Mouse (Mus musculus) natural killer cell, adult 2 months (primary cell): Measurements from ENCODE around the gene Lmbr1.
"Not testable (repeated sequence)": the region's sequence is repeated elsewhere in the genome, so short reads cannot be mapped to it uniquely, and the experiment has no call there.

ENCODE experiments used
- DNase-seq, 2 experiments: peaks; one replicate each; pipeline ENCODE4 v3.0.0; 2022; ENCODE audit warnings: low spot score in 2 of 2

The Lmbr1 gene

DNA sequence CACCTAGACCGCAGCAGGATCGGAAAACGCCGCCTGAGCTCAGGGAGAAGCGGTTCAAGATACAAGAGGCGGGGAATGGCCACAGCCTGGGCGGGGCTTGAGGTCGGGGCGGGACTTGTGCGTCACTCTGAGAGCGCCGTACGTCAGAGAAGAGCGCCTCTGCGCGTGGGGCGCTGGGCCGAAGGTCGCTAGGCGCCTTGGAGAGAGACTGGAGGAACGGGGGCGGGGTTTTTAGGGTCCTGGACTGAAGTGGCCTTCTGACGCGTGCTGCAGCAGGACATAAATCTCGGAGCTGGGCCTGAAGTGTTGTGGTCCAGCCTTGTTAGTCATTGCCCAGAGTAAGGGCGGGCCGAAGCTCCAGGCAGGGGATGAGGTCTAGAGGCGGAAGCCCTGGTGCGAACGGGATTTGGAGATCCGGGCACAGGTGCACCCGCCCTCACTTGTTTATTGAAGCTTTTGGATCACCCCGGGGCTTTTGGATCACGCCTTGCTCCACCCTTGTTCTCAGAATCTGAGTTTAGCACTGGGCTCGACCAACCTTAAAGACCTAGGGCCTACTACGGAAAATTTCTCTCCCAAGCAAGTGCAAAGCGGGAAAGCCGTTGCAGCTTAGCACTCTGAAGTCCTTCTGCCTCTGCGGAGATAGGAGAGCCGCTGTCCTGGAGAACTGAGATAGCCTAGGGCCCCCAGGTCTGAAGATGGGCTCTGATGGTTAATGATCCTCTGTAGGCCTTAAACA lies at the start of gene Lmbr1:
Gene Lmbr1, minus strand, starts transcription at position 93 of the 739 bp plus-strand sequence.
- DNase-seq: peak; percentile 83 to 87

DNA sequence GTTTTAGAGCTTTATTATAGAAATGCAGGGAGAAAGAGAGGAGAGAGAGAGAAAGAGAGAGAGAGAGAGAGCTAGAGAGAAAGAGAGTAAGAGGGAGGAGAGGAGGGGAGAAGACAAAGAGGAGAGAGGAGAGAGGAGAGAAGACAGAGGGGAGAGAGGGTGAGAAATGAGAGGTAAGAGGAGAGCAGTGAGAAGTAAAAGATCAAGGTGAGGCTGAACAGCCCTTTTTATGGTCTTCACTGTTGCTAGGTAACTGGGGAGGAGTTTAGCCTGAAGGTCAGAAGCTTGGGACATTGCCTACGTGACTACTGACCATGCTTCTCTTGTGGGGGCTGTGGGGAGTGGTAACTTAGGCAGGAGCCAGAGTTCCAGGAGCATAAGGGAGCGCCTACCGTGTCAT lies 45.1 kb upstream of the Lmbr1 start:
- DNase-seq: not testable (repeated sequence)

DNA sequence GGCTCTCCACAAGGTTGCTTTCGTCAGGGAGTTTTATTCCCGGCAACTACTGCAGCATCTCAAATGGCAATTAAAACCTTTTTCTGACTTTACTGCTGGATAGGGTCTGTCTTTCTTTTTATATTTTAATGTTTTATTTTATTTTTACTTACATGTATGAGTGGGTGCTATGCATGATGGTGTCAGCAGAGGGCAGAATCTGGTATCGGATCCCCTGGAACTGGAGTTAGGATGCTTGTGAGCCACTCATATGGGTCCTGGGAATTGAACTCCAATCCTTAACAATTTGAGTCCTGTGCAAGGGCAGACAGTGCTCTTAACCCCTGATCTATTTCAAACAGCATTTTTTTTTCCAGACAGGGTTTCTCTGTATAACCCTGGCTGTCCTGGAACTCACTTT lies 34.9 kb upstream of the Lmbr1 start:
- no peak for DNase-seq

DNA sequence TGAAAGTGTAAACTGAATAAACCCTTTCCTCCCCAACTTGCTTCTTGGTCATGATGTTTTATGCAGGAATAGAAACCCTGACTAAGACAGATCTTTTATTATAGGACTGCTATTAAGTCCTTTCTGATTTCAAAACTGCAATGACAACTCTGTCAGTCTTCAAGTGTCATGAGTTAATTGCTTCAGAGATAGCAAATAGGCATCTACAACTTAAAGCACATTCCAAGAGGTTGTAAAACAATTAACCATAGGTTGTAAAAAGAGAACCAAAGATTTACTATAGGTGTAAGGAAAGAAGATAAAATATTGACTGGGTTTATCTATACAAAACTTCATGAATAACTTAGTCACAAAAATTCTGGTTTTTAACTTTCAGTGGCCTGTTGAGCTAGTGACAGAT lies 32.7 kb upstream of the Lmbr1 start:
- no peak for DNase-seq

DNA sequence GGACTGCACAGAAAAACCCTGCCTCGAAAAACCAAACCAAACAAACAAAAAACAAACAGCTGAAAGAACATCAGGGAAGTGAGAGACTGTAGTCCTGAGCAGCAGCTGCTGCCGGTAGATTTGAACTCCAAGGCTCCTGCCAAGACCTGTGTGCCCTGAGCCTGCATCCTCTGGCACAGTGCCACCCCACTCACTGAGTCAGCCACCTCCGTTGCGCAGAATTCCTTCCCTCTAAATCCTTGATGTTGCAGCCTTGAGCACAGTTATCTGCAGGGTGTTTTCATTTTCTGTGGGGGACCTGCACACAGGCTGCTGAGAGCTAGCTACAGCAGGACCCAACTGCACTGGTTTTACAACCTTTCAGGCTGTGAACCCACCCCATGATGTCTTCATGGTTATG lies 20.2 kb upstream of the Lmbr1 start:
- DNase-seq: no peak

DNA sequence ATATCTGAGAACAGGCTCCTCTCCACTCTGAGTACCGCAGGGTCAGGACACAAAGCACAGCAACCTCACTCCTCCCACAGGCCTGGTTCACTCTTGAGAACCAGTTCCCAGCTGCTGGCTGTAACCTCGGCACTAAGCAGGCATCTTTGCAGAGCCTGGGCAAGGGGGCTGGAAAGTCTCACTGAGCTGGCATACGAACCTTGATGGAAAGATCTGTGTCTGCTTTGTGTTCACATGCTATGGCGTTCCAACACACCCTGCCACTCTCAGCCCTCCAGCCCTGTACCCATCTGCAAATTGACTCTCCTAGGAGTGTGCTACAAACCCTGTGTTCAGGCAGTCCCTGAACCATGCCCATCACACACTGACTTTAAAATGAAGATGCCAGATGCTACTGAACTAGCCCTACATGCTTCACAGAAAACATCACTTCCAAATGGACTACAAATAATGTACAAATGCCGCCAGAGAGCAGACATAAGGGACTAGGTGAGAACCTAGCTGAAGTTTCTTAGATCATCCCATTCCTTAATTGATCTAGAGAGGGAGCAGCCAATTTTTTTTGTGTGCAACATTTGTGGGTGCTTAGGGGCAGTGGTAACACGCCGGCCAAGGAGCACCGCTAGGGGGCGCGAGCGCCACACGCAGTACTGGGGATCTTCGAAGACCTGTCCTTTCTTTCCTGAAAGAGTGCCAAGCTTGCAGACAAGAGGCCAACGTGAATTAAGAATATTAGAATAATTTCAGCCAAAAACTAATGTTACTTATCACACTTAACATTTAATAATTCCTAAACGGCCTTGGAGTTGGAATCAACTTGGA lies 11.0 kb upstream of the Lmbr1 start:
- DNase-seq: peak; percentile 19 to 50

DNA sequence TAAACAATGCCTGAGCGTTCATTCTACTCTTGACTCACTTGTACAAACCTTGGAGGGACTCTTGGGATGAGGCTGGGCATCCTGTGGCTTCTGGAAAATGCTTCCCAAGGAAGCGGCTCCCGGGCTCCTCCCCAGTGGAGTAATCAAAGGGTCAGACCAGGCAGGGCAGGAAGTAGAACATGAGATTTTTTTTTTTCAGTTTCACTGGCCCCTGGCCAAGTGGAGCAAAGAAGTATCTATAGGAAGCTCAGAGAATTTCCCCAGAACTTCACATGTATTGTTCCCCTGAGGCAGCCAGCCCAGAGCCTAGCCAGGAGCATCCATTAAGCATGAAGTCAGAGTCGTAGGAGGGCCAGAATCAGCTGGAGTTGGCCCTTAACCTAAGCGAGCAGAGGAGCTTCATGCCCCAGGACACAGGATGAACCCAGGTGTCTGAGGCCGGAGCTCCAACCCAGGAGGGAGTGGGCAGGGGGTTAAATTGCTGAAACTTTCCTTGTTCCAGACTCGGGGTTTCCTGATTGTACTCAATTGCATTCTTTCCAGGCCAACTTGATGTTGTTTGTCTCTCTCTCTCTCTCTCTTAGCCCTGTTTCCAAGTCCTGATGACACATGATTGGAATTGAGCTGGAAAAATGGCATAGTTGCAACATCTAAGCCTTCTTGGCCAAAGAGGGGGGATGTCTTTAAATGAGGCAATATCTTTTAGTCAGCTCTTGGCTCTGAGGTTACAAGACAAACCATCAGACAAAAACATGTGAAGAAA lies 10.2 kb upstream of the Lmbr1 start:
- no peak for DNase-seq

DNA sequence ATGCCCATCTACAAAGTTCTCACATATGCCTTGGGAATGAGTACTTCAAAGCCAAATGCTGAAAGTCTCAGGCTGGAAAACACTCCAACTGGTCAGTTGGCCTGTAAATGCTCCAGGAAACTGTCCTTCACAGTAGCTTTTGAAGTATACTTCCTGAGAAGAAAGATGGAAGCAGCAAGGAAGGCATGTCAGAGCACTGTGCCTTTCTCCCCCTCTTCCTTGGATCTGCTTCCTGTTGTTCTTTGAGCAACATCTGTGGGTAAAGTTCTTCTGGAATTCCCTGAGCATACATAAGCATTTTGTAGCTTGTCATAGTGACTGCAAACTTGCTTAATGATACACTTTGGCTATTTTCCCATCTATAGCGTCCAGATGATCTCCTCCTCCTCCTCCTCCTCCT lies 9.4 kb upstream of the Lmbr1 start:
- DNase-seq: no peak

DNA sequence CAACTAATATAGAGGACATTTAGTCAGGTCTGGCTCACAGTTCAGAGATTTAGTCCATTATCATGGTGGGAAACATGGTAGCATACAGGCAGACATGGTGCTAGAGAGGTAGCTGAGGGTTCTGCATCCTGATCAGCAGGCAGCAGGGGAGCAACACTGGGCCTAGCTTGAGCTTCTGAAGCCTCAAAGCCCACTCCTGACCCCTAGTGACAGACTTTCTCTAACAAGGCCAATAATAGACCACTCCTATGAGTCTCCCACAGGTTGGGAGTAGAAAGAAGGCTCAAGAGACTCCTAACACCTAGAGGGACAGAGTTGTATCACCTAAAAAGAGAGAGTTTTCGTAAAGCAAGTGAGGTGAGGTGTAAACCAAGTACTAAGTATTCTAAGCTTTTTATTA lies 4.6 kb upstream of the Lmbr1 start:
- DNase-seq: no peak

DNA sequence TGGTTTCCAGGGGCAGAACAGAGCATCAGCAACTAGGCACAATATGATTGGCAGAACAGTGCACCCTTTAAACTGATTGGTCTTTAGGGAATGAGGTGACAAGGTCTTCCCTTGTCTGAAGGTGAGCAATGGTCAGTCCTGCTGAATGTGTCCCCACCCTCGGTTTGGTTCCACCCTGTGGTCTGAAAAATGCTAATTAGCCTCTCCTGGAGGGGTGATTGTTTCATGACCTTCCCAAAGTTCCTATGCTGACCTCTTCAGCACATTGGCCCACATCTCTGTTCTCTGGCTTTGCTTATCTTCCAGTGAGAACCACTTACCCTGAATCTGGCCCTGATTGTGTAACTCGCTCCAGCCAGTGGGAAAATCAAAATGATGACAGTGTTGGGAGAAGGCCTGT lies 1.9 kb upstream of the Lmbr1 start:
- no peak for DNase-seq

DNA sequence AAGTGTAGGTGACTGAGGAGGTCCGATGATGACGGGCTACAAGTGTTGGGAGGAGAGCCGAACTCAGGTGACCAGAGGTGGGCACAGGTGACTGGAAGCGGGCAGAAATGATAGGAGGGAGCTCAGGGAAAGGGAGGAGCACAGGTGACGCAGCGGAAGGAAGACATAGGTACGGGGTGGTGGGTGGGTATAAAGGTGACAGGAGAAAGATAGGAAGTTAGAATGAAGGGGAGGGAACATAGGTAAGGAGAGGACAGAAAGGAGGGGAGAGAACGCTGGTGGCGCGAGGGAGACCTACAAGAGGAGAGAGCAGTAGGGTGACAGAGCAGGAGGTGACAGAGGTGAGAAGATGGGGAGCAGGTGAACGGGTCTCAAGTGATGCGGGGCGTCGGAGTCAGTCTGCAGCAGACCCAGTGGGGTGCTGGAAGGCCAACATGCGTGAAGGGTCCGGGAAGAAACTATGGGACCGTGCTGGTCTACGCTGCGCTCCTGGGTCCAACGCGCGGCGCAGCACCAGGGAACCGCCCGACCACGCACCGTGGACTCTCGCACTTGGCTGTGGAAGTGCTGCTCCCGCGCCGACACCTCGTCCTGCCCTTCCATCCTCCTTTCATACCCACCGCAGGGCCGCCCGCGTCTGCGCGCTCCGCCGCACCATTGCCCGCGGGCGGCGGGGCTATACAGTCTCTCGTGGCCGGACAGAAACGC lies 446 bp downstream of the Lmbr1 start:
- DNase-seq: no peak

DNA sequence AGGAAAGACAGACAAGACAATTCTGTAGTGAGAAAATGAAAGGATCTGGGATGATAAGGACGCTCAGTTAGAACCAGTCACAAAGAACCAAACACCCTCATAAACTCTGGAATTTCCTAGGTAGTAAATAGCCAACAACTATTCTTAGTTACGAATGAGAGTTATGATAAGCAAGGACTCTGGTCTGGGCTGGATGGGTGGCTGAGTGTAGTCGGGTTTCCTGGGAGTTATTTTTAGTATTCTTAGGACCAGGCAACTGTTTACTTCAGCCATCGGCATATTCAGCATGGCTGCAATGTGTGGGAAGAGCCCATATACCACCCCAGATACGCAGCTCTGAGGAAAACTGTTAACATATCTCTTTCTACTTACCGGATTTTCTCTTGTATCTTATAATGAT lies 14.7 kb downstream of the Lmbr1 start:
- DNase-seq: no peak

DNA sequence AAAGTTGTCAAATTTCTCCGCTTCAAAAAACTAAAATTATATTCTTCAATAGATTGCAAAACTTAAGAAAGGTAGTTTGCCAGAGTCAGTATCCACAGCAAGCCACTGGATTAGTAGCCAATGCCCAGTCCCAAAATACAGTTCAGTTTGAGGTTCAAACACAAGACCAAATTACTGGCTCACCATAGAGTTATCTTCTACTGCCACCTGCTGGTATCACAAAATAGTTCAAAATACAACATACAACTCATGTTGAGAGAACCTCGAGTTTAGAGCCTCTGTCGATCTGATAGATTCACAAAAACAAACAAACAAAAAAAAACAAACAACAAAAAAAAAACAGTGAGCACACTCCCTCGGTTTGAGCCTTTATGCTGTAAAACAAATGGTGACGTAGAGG lies 42.4 kb downstream of the Lmbr1 start:
- DNase-seq: no peak

DNA sequence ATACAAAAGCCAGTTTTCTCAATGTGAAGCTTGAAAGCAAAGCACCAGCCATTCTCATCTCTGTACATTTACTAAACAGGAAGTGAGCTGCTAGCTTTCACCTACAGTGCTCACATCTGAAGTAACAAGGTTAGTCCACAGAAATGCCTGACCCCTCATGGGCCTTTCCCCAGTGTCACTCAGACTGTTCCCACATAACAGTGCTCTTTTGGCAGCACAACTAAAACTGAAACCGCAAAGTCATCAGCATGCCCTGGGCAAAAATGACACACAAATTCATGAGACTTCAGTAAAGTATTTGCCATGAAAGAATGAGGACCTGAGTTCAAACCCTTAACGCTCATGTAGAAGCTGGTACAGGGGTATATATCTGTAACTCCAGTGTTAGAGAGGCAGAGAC lies 55.7 kb downstream of the Lmbr1 start:
- no peak for DNase-seq

DNA sequence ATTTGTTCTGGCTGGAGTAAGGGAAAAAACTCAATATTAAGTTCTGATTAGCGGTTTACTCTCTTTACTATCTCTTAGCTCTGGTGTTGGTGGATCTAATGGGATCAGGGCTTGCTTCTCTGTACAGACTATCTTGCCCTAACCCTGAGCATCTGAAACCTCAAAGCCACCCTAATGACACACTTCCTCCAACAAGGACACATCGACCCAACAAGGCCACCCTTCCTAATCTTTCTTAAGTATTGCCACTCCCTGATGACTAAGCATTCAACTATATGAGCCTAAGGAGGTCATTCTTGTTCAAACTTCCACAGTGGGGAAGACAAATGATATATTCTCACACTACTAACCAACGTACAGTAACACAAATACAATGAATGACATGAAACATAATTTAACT lies 69.0 kb downstream of the Lmbr1 start:
- no peak for DNase-seq

DNA sequence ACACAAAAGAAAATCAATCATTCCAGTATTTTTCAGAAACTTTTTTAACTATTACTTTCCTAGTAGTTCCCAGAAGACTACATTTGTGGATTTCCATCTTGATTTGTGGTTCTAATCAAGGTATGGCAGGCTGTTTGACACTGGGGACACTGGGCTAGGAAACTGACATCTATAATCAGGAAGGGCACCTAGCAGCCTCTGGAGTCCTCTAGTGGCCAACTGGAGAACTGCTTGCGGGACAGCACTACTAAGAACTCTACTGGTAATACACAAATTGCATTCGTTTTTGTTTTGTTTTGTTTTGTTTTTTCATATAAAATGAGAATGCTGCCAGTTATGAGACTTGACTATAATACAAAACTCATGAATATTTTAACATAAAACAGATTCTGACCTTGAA lies 85.0 kb downstream of the Lmbr1 start:
- DNase-seq: peak in 1 of 2 experiments; percentile 23

DNA sequence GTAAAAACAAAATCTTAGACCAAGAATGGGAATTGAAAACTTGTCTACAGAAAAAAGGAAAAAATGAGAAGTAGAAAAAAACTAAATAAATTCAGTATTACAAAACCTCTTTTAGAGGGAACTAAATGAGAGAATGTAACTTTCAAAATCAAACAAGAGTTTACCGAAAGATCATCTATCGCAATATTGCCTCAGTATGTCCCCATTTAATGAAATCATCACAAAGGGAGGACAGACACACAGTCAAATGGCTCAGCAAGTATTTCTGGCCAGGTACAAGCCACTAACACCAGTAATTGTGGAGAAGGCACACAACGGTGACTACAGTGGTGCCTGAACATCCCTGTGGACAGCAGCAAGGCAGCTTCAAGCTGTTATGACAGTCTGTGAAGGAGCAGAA lies 88.1 kb downstream of the Lmbr1 start:
- no peak for DNase-seq

DNA sequence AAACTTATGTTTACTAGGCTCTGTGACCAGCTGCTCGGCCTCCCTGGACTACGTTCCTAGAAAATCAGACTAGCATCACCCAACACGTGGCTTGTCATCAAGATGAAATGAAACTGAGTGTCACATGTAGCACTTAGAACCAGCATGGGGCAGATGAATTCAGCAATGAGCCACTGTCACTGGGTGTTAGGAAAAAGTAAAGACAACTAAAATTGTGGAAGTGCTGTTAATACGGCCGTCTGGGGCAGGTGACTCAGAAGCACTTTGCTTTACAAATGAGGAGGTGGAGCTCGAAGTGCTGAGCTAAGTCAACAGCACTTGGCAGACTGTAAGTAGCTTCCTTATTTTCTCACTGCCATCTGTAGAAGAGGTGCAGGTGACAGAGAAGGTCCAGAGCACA lies 88.5 kb downstream of the Lmbr1 start:
- no peak for DNase-seq

DNA sequence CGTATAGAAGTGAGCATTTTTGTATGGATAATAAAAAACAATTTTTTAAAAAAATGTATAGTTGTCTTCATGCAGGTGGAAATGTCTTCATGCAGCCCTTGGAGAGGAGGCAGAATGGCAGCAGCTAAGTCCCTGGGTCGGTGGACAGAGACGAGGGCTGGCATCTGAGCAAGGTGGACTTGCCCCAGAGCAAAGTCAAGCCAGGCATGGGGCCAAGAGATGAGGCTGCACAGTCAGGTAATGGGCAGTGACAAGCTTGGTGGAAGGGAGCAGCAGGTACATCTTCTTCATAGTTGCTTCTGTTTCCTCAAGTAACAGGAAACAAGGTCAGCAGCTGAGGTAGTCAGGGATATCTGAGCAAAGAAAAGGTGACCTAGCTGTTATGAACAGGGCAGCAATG lies 97.1 kb downstream of the Lmbr1 start:
- DNase-seq: no peak

DNA sequence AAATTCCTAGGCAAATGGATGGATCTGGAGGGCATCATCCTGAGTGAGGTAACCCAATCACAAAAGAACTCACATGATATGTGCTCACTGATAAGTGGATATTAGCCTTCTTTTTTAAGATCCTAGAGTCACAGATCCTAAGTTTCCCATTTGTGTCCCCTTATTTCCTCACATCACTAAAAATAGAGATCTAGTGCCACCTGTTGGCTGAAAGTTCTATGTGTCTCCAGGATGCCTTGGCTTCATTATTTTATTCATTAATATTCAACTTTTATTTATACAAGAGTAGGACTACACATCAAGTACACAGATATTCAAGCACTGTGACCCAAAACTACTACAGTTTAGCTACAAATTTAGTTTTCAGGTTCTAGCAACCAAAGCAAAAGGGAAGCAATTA lies 103.4 kb downstream of the Lmbr1 start:
- DNase-seq: no peak

DNA sequence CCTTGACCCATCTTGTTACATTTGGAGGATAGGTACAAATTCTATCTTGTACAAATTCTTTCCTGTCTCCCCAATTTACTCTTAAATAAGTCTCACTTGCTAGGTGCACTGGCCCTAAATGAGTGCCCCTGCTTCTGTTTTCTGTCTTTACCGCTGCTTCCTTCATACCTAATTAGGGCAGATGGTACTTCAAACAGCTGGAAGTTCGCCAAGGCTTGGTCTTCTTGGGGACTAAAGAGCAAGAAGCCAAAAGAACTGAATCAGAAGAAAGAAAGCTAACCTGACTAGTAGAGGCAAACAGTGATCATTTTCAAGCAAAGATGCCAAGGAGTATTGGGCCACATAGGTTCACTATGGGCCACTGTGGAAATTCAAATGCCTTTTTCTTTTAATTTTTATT lies 104.8 kb downstream of the Lmbr1 start:
- no peak for DNase-seq

DNA sequence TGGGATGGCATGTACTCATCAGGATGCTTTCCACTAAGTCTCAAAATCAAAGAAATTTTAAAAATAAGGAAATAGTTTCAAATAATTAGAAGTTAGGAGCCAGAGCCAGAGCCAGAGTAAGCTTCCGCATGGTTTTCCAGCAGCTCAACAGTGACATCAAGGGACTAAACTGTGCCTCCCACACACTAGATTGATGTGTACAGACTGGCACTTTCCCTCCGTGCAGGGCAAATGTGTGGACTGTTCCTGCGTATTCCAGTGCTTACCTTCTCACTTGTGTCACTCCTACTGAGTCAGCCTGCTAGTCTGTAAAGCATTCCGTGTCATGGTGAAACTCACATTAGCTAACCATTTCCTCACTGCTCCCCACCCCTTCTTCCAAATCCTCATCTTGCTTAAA lies 107.3 kb downstream of the Lmbr1 start:
- DNase-seq: no peak
